Mouse (Mus musculus) adrenal gland, postnatal 0 days (tissue): ENCODE results near the gene Dnajc1. TPM values are rescaled to one million over a fixed set of nuclear protein-coding genes. Genes with fewer than 3 reads are reported as not detected.

ENCODE experiments used
- polyA plus RNA-seq: library from polyadenylated mRNA; unstranded; fragments of >200 nt; fragmentation: Nextera tagmentation; extraction: Ambion mirVana; gene quantifications from 2 replicates; pipeline ENCODE4 v1.2.1, GENCODE M21; 2015

Gene Dnajc1
- polyA plus RNA-seq, result 38.6 and 42.4 TPM in 2 replicates

DNA sequence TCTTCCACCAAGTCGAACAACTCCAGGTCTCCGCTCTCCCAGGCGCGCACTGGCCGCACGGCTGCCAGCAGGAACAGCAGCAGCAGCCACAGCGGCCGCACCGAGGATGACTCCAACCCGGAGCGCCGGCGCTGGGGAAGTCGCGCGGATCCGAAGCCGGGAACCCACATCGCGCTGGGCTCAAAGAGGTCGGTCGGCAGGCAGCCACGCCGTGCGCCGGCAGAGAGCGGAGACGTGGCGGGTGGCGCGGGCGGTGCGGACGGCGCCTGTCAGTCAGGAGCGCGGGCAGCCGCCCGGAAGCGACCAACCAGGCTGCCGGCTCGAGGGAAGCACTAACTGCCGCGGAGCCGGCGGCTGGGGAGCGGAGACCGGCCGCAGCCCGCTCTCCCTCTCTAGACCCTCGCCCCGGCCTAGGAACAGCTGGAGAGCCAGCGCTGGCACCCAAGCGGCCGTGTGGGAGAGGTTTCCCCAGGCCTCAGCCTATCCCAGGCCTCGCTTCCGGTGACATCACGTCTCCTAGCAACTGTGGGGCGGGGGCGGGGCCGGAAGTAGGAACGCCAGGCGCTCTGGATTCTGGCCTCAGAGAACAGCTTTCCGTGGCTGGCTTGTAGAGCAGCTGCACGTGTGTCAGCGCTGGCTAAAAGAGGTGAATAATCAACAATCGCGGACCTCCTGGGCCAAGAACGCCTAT lies at the start of gene Dnajc1:
Dnajc1 (minus strand) TSS at position 500 of the 691 bp plus-strand sequence.

